Mouse (Mus musculus) liver, embryonic 14.5 days (tissue): Measurements from ENCODE around the gene Clic1.

Experiments used
- CTCF ChIP-seq: IDR thresholded peaks from 2 replicates; pipeline ENCODE4 v1.5.1; 2016; ENCODE audit warnings: antibody characterized with exemption, low read depth, control low read depth
- EP300 ChIP-seq: IDR thresholded peaks from 2 replicates; pipeline ENCODE4 v1.6.1; 2016; ENCODE audit warnings: antibody characterized with exemption, low read depth

GRCm38 (mm10) chr17:35106522-35106921 lies 56.8 kb downstream of the Clic1 start:
- TF ChIP-seq CTCF (no peak), EP300 (no peak)
